Mouse (Mus musculus) lung, embryonic 14.5 days (tissue): ENCODE measurements around the gene Zic1. TPM values are rescaled to one million over a fixed set of nuclear protein-coding genes. Genes with fewer than 3 reads are reported as not detected.

Experiments
- ATAC-seq: fragments of 200-750 bp; cut with Nextera tagmentation; 2 replicates; pipeline ENCODE4 v1.8.0; 2017; ENCODE audit warnings: mild to moderate bottlenecking, moderate TSS enrichment, moderate library complexity; ENCODE audit not compliant: insufficient read depth
- DNase-seq: peaks from one replicate; pipeline ENCODE4 v3.0.0-alpha.2; 2015
- H3K27ac ChIP-seq: fragments of 300-500 bp; sonication (generic); 2 replicates; pipeline ENCODE4 v1.5.1; 2014; ENCODE audit warnings: low read depth, mild to moderate bottlenecking, moderate library complexity
- H3K27me3 ChIP-seq: fragments of 300-500 bp; sonication (generic); 2 replicates; pipeline ENCODE4 v1.6.1; 2014; ENCODE audit warnings: low read length, control low read depth; ENCODE audit not compliant: insufficient read depth
- H3K36me3 ChIP-seq: fragments of 300-500 bp; sonication (generic); 2 replicates; pipeline ENCODE4 v1.6.1; 2014; ENCODE audit warnings: control low read depth; ENCODE audit not compliant: insufficient read depth
- H3K4me1 ChIP-seq: fragments of 300-500 bp; sonication (generic); 2 replicates; pipeline ENCODE4 v1.6.1; 2014; ENCODE audit warnings: antibody characterized with exemption, control low read depth; ENCODE audit not compliant: insufficient read depth
- H3K4me2 ChIP-seq: fragments of 300-500 bp; sonication (generic); 2 replicates; pipeline ENCODE4 v1.6.1; 2014; ENCODE audit warnings: mild to moderate bottlenecking
- H3K4me3 ChIP-seq: fragments of 300-500 bp; sonication (generic); 2 replicates; pipeline ENCODE4 v1.5.1; 2014; ENCODE audit warnings: low read depth, low read length
- H3K9ac ChIP-seq: fragments of 300-500 bp; sonication (generic); 2 replicates; pipeline ENCODE4 v1.6.1; 2014
- H3K9me3 ChIP-seq: fragments of 300-500 bp; sonication (generic); 2 replicates; pipeline ENCODE4 v1.6.1; 2016; ENCODE audit warnings: low read depth, low read length, control low read depth
- CTCF ChIP-seq: IDR thresholded peaks from 2 replicates; pipeline ENCODE4 v1.5.1; 2016; ENCODE audit warnings: antibody characterized with exemption, low read depth
- WGBS: fragments of 180-500 bp; shearing (Covaris S2); extraction: QIAGEN DNeasy Blood & Tissue Kit; methylation state at CpG from one replicate; pipeline ENCODE4 v1.1.7; 2014; 5-methylcytosine and 5-hydroxymethylcytosine counted together
- polyA plus RNA-seq: library from polyadenylated mRNA; unstranded; fragments of >200 nt; fragmentation: Nextera tagmentation; extraction: Ambion mirVana; gene quantifications from 2 replicates; pipeline ENCODE4 v1.2.1, GENCODE M21; 2014

The Zic1 gene
- polyA plus RNA-seq, 1 experiment from 2014 or later: not detected

DNA sequence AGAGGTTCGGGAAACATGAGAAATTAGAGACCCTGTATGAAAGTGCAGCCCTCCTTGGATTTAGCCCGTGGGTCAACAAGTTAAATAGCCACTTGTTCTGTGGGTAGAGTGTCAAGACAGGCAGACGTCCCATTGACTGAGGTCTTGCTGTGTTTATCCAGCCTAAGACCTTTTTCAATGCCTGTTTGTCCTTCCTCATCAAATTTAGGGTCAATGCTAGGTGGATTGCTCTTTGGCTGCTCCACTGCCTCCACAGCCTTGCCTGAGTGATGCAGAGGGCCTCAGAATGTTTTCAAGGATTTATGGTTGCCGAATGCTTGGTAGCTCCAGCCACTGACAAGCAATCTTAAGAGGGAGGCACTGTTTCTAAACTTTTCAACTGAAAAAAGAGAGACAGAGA is 6.0 kb upstream of the Zic1 start:
- WGBS: 9% methylated on average over 4 of the region's 4 CpGs
- no peak overlapping the region for H3K4me2 ChIP-seq
- H3K36me3 ChIP-seq: no peaks in the 10 kb centered on the region
- no peaks in the 10 kb centered on the region for H3K9me3 ChIP-seq
- ATAC-seq (no peak), DNase-seq (no peak)
- no peak overlapping the region for H3K9ac ChIP-seq
- H3K4me1 ChIP-seq: no peaks in the 10 kb centered on the region
- H3K4me3 ChIP-seq: no peak overlapping the region
- H3K27me3 ChIP-seq: peaks cover 95% of the 10 kb centered on the region
- no peak overlapping the region for H3K27ac ChIP-seq
- TF ChIP-seq CTCF: no peak

DNA sequence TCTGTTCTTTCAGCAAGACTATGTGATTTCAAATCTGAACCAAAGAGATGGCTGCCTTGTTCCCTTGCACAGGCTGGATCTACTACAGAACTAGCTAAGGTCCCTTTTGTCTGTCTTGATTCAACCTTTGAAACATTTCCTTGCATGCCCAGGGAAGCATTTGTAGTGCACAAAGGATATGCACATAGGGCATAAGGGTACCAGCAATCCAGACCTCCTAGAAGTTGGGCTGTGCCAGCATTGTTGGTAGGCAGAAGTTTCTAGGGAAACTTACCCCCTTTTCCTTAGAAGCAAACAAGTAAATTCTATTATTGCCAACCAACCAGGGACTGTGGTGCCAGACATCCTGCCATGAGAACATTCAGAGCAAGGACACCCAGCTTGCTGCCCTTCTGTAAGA is 5.4 kb upstream of the Zic1 start:
- H3K27me3 ChIP-seq: peaks cover 95% of the 10 kb centered on the region
- no peaks in the 10 kb centered on the region for H3K36me3 ChIP-seq
- DNase-seq (no peak), ATAC-seq (no peak)
- H3K9ac ChIP-seq: no peak overlapping the region
- H3K9me3 ChIP-seq: no peaks in the 10 kb centered on the region
- H3K4me2 ChIP-seq: no peak overlapping the region
- TF ChIP-seq CTCF: no peak
- no peak overlapping the region for H3K27ac ChIP-seq
- H3K4me3 ChIP-seq: no peak overlapping the region
- H3K4me1 ChIP-seq: no peaks in the 10 kb centered on the region

DNA sequence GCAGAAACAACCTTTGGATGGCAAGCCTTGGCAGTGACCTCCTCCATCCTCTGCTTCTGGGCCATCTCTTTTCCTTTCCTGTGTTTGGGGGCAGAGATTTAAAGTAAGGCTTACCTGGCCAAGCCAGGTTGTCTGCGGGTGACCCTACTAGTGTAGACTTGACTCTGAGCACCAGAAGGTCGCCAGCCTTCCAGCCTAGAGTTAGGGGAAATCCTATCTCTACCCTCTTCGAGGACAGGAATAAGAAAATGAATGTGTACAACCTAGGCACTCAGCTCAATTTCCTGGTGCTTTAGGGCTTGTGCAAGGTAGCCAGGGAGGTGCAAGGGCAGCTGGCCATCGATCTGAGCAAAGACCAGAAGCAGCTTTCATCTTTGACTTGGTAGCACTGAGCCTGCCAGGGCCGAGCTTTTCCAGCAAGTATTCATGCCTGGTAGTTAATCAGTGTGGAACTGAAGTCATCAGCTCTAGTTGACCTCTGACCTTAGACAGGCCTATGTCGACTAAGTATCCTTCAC is 4.6 kb upstream of the Zic1 start:
- no peak for TF ChIP-seq CTCF
- no peak for ATAC-seq

DNA sequence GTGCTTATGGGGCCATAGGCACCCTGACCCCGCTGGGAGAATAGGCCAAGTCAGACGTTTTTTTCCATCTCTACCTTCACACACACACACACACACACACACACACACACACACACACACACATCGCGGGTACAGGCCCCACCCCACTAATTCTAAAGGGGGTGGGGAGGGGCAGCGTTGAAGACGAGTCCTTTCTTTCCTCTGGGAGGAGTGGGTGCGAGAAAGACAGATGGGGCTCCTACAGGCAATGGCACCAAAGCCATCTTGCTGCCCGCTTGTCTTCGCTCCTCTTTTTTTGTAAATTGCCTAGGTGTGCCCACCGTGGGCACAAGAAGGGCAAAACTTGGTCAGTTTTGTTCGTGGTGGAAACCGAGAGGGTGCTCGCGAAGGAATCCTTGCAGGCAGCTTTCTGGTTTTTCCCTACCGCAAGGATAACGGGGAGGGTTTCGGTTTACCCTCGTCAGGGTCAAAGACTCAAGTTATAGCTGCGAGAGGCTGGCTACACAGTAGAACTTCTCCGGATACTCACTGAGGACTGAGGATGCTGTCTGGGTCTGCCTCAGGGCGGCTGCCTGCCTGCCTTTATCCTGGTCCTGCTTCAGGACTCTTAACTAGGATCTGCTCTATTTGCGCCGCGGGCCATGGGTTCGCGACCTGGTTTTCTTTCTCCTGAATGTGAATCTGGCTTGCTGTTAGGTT is 3.8 kb upstream of the Zic1 start:
- no peak for TF ChIP-seq CTCF
- H3K27me3 ChIP-seq: peaks cover 95% of the 10 kb centered on the region
- H3K27ac ChIP-seq: no peak overlapping the region
- no peak for DNase-seq
- no peaks in the 10 kb centered on the region for H3K9me3 ChIP-seq
- H3K4me1 ChIP-seq: no peaks in the 10 kb centered on the region
- no peak overlapping the region for H3K4me2 ChIP-seq
- ATAC-seq: no peak
- WGBS: 5% methylated on average over 26 of the region's 26 CpGs
- H3K36me3 ChIP-seq: no peaks in the 10 kb centered on the region
- no peak overlapping the region for H3K9ac ChIP-seq
- H3K4me3 ChIP-seq: no peak overlapping the region

More for the DNA sequence above, 4.6 kb upstream of the Zic1 start:
- no peak for DNase-seq
- no peak overlapping the region for H3K4me3 ChIP-seq
- H3K4me2 ChIP-seq: no peak overlapping the region
- H3K4me1 ChIP-seq: no peaks in the 10 kb centered on the region
- H3K27me3 ChIP-seq: peaks cover 95% of the 10 kb centered on the region
- WGBS: 12% methylated on average over 6 of the region's 6 CpGs
- H3K9me3 ChIP-seq: no peaks in the 10 kb centered on the region
- H3K27ac ChIP-seq: no peak overlapping the region
- no peaks in the 10 kb centered on the region for H3K36me3 ChIP-seq
- H3K9ac ChIP-seq: no peak overlapping the region

DNA sequence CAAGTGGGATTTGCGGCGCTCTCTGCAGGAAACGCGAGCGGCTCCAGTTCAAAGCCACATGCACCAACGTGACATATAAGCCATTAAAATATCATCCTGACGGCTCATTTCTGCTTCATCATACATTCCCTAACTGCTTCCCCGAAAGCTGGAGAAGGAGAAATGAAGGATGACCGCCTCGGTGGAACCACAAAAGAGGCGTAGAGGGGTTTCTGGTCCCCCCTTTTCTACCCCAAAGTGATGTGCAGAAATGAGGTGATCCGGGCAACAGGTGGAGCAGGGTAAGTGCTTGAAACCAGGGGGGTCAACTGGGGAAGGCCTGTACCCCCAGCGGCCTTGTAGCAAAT is 3.3 kb upstream of the Zic1 start:
- no peak overlapping the region for H3K9ac ChIP-seq
- ATAC-seq (no peak), DNase-seq (no peak)
- H3K4me2 ChIP-seq: no peak overlapping the region
- no peaks in the 10 kb centered on the region for H3K4me1 ChIP-seq
- H3K27me3 ChIP-seq: peaks cover 95% of the 10 kb centered on the region
- no peak overlapping the region for H3K27ac ChIP-seq
- H3K36me3 ChIP-seq: no peaks in the 10 kb centered on the region
- no peak for TF ChIP-seq CTCF
- WGBS: 7% methylated on average over 13 of the region's 13 CpGs
- no peak overlapping the region for H3K4me3 ChIP-seq
- H3K9me3 ChIP-seq: no peaks in the 10 kb centered on the region

GRCm38 (mm10) chr9:91368150-91368549 is 2.5 kb upstream of the Zic1 start:
- Histone ChIP-seq H3K9me3 (no peaks in the 10 kb centered on the region), H3K27me3 (peaks cover 98% of the 10 kb centered on the region), H3K4me1 (no peaks in the 10 kb centered on the region), H3K4me3 (no peak overlapping the region), H3K36me3 (no peaks in the 10 kb centered on the region), H3K4me2 (no peak overlapping the region), H3K27ac (no peak overlapping the region), H3K9ac (no peak overlapping the region)
- 2% methylated on average over 3 of the region's 3 CpGs for WGBS
- no peak for ATAC-seq
- DNase-seq: no peak
- no peak for TF ChIP-seq CTCF

DNA sequence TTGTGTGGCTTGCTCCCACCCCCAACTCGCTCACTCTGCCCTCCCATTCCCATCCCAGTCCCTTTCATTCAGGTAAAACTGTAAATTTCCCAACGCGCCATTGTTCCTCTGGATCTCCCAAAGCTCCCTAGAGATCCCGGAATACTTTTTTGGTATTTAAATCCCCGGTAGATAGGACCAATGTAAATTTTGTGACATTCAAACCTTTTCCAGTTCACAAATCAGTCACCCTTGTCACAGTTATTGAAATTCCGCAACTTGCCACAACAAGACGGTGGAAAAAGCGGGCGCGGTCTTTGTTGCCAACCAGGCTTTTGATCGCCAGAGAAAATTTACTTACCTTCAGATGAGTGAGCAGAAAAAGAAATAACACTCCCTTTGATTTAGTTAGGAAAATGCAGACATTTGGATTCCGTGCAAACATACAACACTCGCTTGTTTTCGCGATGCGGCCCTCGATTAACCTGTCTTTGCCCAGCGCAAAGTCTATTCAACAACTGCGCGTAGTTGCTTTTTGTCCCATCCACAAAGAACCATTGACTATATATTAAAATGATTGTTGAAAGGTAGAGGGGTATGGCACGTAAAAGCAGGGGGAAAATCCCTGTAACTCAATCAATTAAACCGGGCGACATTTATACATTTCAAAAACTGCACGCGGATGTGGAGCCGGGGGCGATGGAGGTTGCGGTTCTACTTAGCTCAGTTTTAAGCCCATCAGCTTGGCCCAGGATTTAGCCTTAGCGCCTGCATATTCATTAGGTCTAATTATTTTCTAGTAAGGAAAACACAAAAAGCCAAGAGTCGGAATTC is 1.6 kb upstream of the Zic1 start:
- no peak overlapping the region for H3K4me2 ChIP-seq
- no peaks in the 10 kb centered on the region for H3K4me1 ChIP-seq
- TF ChIP-seq CTCF: no peak
- H3K9me3 ChIP-seq: no peaks in the 10 kb centered on the region
- H3K27me3 ChIP-seq: peaks cover 98% of the 10 kb centered on the region
- WGBS: 2% methylated on average over 30 of the region's 30 CpGs
- no peak for ATAC-seq
- no peak overlapping the region for H3K27ac ChIP-seq
- no peak overlapping the region for H3K4me3 ChIP-seq
- no peaks in the 10 kb centered on the region for H3K36me3 ChIP-seq
- DNase-seq: peak; percentile 19
- H3K9ac ChIP-seq: no peak overlapping the region
